Mouse (Mus musculus): ENCODE data around the gene Ssbp3. TPM values are rescaled to one million over a fixed set of nuclear protein-coding genes. Genes with fewer than 3 reads are reported as not detected.

Ssbp3 gene
- polyA plus RNA-seq, 1 experiment, result 43.2 TPM

- no peak for TF ChIP-seq CTCF (IDR thresholded peaks at IDR 0.05; ENCODE audit: insufficient read depth, low read length)
- no peak for TF ChIP-seq POLR2A (IDR thresholded peaks at IDR 0.05; ENCODE audit: borderline replicate concordance, extremely low read depth, low read depth, low read length)
- H3K4me1 ChIP-seq (ENCODE audit: control insufficient read depth, insufficient read depth, low read length), result peaks cover 13% of the 10 kb centered on the region
- WGBS, result 50% methylated on average over 15 of the region's 15 CpGs
- H3K4me3 ChIP-seq (replicated peaks; ENCODE audit: extremely low read depth, low read depth, low read length), result no peak overlapping the region
- no peak for DNase-seq
These were observed 75.7 kb downstream of the Ssbp3 start for GRCm38 (mm10) chr4:106985899-106986832.

GRCm38 (mm10) chr4:106987725-106988364, 77.3 kb downstream of the Ssbp3 start:
- Histone ChIP-seq H3K4me1 (ENCODE audit: control insufficient read depth, insufficient read depth, low read length) (peaks cover 17% of the 10 kb centered on the region), H3K4me3 (replicated peaks; ENCODE audit: extremely low read depth, low read depth, low read length) (peak overlapping the region; percentile 7)
- 7% methylated on average over 7 of the region's 7 CpGs for WGBS
- TF ChIP-seq POLR2A (IDR thresholded peaks at IDR 0.05; ENCODE audit: borderline replicate concordance, extremely low read depth, low read depth, low read length), result no peak
- TF ChIP-seq CTCF (IDR thresholded peaks at IDR 0.05; ENCODE audit: insufficient read depth, low read length), result peak; percentile 87
- peak; percentile 77 for DNase-seq

- DNase-seq, result no peak
- TF ChIP-seq CTCF (IDR thresholded peaks at IDR 0.05; ENCODE audit: insufficient read depth, low read length) (no peak), POLR2A (IDR thresholded peaks at IDR 0.05; ENCODE audit: borderline replicate concordance, extremely low read depth, low read depth, low read length) (no peak)
- Histone ChIP-seq H3K4me1 (ENCODE audit: control insufficient read depth, insufficient read depth, low read length) (peaks cover 17% of the 10 kb centered on the region), H3K4me3 (replicated peaks; ENCODE audit: extremely low read depth, low read depth, low read length) (no peak overlapping the region)
- WGBS, result 84% methylated on average over 6 of the region's 6 CpGs
These were observed 78.4 kb downstream of the Ssbp3 start for GRCm38 (mm10) chr4:106988886-106989225.

- no peak for TF ChIP-seq POLR2A (IDR thresholded peaks at IDR 0.05; ENCODE audit: borderline replicate concordance, extremely low read depth, low read depth, low read length)
- TF ChIP-seq CTCF (IDR thresholded peaks at IDR 0.05; ENCODE audit: insufficient read depth, low read length), result peak; percentile 70
- 70% methylated on average over 10 of the region's 10 CpGs for WGBS
- no peak for DNase-seq
- peaks cover 17% of the 10 kb centered on the region for H3K4me1 ChIP-seq (ENCODE audit: control insufficient read depth, insufficient read depth, low read length)
- no peak overlapping the region for H3K4me3 ChIP-seq (replicated peaks; ENCODE audit: extremely low read depth, low read depth, low read length)
These were observed 78.9 kb downstream of the Ssbp3 start for GRCm38 (mm10) chr4:106989226-106989983.

GRCm38 (mm10) chr4:106993053-106993452, 82.6 kb downstream of the Ssbp3 start:
- DNase-seq, result no peak
- Histone ChIP-seq H3K4me1 (ENCODE audit: control insufficient read depth, insufficient read depth, low read length) (peaks cover 10% of the 10 kb centered on the region), H3K4me3 (replicated peaks; ENCODE audit: extremely low read depth, low read depth, low read length) (no peak overlapping the region)
- no peak for TF ChIP-seq CTCF (IDR thresholded peaks at IDR 0.05; ENCODE audit: insufficient read depth, low read length)
- no peak for TF ChIP-seq POLR2A (IDR thresholded peaks at IDR 0.05; ENCODE audit: borderline replicate concordance, extremely low read depth, low read depth, low read length)
- 90% methylated on average over 5 of the region's 5 CpGs for WGBS

GRCm38 (mm10) chr4:106994252-106994651, 83.8 kb downstream of the Ssbp3 start:
- Histone ChIP-seq H3K4me3 (replicated peaks; ENCODE audit: extremely low read depth, low read depth, low read length) (no peak overlapping the region), H3K4me1 (ENCODE audit: control insufficient read depth, insufficient read depth, low read length) (peaks cover 10% of the 10 kb centered on the region)
- no peak for DNase-seq
- TF ChIP-seq POLR2A (IDR thresholded peaks at IDR 0.05; ENCODE audit: borderline replicate concordance, extremely low read depth, low read depth, low read length) (no peak), CTCF (IDR thresholded peaks at IDR 0.05; ENCODE audit: insufficient read depth, low read length) (no peak)
- 84% methylated on average over 5 of the region's 5 CpGs for WGBS

GRCm38 (mm10) chr4:106995069-106995468, 84.6 kb downstream of the Ssbp3 start:
- WGBS, result 89% methylated on average over 6 of the region's 6 CpGs
- DNase-seq, result no peak
- peaks cover 8% of the 10 kb centered on the region for H3K4me1 ChIP-seq (ENCODE audit: control insufficient read depth, insufficient read depth, low read length)
- TF ChIP-seq POLR2A (IDR thresholded peaks at IDR 0.05; ENCODE audit: borderline replicate concordance, extremely low read depth, low read depth, low read length), result no peak
- TF ChIP-seq CTCF (IDR thresholded peaks at IDR 0.05; ENCODE audit: insufficient read depth, low read length), result no peak
- no peak overlapping the region for H3K4me3 ChIP-seq (replicated peaks; ENCODE audit: extremely low read depth, low read depth, low read length)

- Histone ChIP-seq H3K4me1 (ENCODE audit: control insufficient read depth, insufficient read depth, low read length) (peaks cover 8% of the 10 kb centered on the region), H3K4me3 (replicated peaks; ENCODE audit: extremely low read depth, low read depth, low read length) (no peak overlapping the region)
- no peak for DNase-seq
- TF ChIP-seq CTCF (IDR thresholded peaks at IDR 0.05; ENCODE audit: insufficient read depth, low read length), result no peak
- TF ChIP-seq POLR2A (IDR thresholded peaks at IDR 0.05; ENCODE audit: borderline replicate concordance, extremely low read depth, low read depth, low read length), result no peak
- WGBS, result 78% methylated on average over 5 of the region's 5 CpGs
These were observed 85.0 kb downstream of the Ssbp3 start for GRCm38 (mm10) chr4:106995513-106995912.

Data from lung, adult 2 months (tissue).